Mouse (Mus musculus) liver, adult 2 months (tissue): Measurements from ENCODE around the gene Ankra2.

Source experiments
- CTCF ChIP-seq: fragments of 200-500 bp; IDR thresholded peaks from 2 replicates; pipeline ENCODE4 v1.5.1; 2011; ENCODE audit warnings: low read depth, low read length, control low read depth
- POLR2A ChIP-seq: fragments of 200-500 bp; IDR thresholded peaks from 2 replicates; pipeline ENCODE4 v1.6.1; 2011; ENCODE audit warnings: low read length, control low read depth; ENCODE audit not compliant: insufficient read depth; ENCODE audit errors: extremely low read depth

GRCm38 (mm10) chr13:98308724-98309123 lies 45.9 kb downstream of the Ankra2 start:
- TF ChIP-seq CTCF: no peak
- no peak for TF ChIP-seq POLR2A
